Mouse (Mus musculus): ENCODE data around the gene Bicc1. TPM values are rescaled to one million over a fixed set of nuclear protein-coding genes. Genes with fewer than 3 reads are reported as not detected.

The Bicc1 gene
- polyA plus RNA-seq, 1 experiment from 2014 or later: 19.2 TPM

DNA sequence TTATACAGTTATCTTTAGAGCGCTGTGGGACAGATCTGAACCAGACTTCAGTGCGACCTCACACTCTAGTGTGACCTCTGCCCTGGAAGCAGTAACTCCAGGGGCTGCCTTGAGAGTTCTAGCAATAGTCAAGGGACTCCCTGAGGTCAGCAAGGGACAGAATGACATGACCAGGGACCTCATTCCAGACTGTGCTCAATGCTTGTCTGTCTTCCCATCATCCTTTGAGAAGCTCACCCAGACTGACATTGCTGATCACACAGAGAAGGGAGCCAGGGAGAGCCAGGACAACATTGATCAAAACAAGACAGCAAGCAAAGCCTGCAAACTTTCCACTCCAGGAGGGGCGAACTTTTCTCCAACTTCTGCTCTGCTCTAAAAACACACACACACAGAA, 38.7 kb downstream of the Bicc1 start:
- Histone ChIP-seq H3K9me3 (no peaks in the 10 kb centered on the region), H3K4me1 (peaks cover 36% of the 10 kb centered on the region), H3K27me3 (replicated peaks) (no peaks in the 10 kb centered on the region), H3K4me3 (no peak overlapping the region), H3K36me3 (0 out of 2 replicates have a peak, but pooled peaks cover 4% of the 10 kb centered on the region), H3K27ac (replicated peaks) (no peak overlapping the region; the same call in 1 of the 2 replicates), H3K9ac (no peak overlapping the region), H3K4me2 (no peak overlapping the region)
- no peak for ATAC-seq (ENCODE audit: extremely low read depth, insufficient number of reproducible peaks, low FRiP score, low TSS enrichment)
- WGBS: 74% methylated on average over 3 of the region's 3 CpGs

DNA sequence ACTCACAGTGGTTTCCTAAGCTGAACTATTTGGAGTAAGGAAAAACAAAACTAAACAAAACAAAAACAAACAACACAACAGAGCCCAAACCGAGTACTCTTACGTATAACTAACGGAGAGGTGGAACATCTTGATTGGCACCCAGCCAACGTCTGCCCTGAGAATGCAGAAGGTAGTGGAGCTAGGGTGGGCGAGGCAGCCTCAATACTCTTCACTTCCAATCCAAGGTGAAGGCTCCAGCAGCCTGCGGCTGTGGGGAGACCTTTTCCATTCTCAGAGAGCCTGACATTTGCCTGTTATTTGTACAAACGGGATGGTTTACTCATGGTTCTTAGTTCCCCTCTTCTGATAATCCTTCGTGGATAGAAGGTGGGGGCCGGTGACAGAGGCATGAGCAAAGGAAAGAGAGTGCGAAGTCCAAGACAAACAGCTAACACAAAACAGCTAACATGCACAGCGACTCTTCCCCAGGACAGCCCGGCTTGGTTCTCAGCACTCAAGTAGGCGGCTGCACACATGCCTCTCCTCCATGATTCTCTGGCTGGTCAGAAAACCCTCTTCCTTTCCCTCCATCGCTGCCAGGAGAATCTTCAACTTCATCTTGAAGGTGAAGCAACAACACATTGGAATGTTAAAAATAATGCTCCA, 39.3 kb downstream of the Bicc1 start:
- Histone ChIP-seq H3K4me3 (no peak overlapping the region), H3K9me3 (no peaks in the 10 kb centered on the region), H3K27me3 (replicated peaks) (no peaks in the 10 kb centered on the region), H3K4me1 (peaks cover 36% of the 10 kb centered on the region), H3K27ac (replicated peaks) (peak overlapping the region; percentile 67), H3K36me3 (0 out of 2 replicates have a peak, but pooled peaks cover 4% of the 10 kb centered on the region), H3K4me2 (no peak overlapping the region), H3K9ac (no peak overlapping the region)
- ATAC-seq (ENCODE audit: extremely low read depth, insufficient number of reproducible peaks, low FRiP score, low TSS enrichment): no peak
- 62% methylated on average over 14 of the region's 14 CpGs for WGBS

DNA sequence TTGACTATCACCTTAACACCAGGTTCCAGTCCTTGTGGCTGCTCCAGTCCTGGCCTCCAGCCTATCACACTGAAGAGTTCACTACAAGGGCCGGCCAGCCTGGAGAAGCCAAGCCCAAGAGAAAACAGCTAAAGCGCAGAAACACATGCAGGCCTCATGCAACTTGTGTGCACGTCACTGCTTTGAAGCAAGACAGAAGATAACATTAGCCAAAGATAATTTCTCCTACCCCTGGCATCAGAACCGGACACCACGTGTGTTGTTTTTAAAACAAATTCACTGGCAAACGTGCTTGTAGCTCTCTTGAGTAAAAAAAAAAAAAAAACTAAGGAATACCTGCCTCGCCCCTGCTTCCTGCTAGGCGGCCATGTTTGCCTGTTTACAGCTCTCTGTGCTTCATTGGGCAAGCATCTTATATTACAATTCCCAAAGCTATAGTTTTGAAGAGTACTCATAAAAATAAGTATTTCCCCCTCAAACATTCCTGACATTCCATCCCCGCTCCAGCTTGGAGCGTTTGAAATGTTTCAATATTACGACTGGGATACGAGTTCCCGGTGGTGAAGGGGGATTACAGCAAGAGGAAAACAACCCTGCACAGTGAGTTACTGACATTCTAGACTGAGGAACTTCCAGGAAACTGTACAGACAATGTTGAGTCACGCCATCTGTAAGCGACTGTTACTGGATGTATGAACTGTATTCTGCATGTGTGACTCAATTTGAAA, 40.2 kb downstream of the Bicc1 start:
- H3K4me1 ChIP-seq: peaks cover 39% of the 10 kb centered on the region
- H3K9ac ChIP-seq: no peak overlapping the region
- H3K4me3 ChIP-seq: no peak overlapping the region
- peak overlapping the region; percentile 67 for H3K27ac ChIP-seq (replicated peaks)
- H3K27me3 ChIP-seq (replicated peaks): no peaks in the 10 kb centered on the region
- ATAC-seq (ENCODE audit: extremely low read depth, insufficient number of reproducible peaks, low FRiP score, low TSS enrichment): no peak
- H3K9me3 ChIP-seq: no peaks in the 10 kb centered on the region
- WGBS: 36% methylated on average over 15 of the region's 15 CpGs
- peak overlapping the region; percentile 21 for H3K4me2 ChIP-seq
- H3K36me3 ChIP-seq: 0 out of 2 replicates have a peak, but pooled peaks cover 4% of the 10 kb centered on the region

DNA sequence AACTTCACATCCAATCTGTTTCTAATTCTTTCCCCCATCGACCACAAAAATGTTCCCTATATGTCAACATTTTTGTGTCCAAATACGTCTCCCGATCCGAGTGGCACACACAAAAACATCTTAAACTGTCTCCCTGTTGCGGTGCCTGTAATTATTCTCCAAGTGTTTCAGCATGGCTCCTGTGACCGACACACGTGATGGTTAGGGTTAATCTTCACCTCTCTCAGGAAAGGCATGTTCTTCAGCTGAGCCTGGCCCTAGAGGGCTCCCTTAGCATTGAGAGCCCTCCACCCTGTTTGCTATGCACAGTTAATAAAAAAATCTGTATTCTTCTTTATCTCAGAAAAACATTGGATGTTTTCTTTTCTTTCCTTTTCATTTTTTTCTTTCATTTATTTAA, 41.7 kb downstream of the Bicc1 start:
- Histone ChIP-seq H3K4me1 (peaks cover 31% of the 10 kb centered on the region), H3K4me3 (no peak overlapping the region), H3K9ac (no peak overlapping the region), H3K27ac (replicated peaks) (no peak overlapping the region), H3K36me3 (0 out of 2 replicates have a peak, but pooled peaks cover 4% of the 10 kb centered on the region), H3K27me3 (replicated peaks) (no peaks in the 10 kb centered on the region), H3K4me2 (no peak overlapping the region), H3K9me3 (no peaks in the 10 kb centered on the region)
- WGBS: 87% methylated on average over 7 of the region's 7 CpGs
- ATAC-seq (ENCODE audit: extremely low read depth, insufficient number of reproducible peaks, low FRiP score, low TSS enrichment): no peak

DNA sequence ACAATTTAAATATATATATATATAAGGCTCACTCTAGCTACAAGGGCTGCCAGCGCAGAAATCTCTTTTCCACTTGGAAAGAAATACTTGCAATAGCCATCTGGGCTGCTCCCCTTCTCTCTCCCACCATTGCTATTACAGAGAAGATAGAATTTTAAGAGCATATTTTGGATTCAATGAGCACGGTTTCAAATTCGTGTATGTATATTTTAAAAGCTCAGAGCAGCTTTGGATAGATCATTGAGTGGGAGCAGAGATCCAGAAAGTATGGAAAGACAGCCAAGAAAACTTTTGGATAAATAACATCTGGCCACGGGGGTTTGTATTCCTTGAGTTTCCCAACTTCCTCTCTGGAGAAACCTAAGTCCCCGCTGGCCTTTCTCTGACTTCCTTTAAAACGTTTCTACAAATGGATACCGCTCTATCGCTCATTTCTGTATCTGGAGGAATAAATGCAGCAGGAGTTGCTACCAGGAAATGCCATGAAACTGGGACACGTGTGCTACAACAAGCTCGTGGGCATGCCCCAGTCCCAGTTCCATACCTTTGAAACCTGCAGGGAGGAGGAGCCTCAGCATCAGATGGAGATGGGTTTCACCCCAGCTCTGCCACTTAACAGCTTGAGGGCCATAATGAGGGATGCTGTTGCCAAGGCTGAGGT, 45.1 kb downstream of the Bicc1 start:
- H3K36me3 ChIP-seq: peaks cover 7% of the 10 kb centered on the region; the same call in 1 of the 2 replicates
- no peaks in the 10 kb centered on the region; the same call in 1 of the 2 replicates for H3K9me3 ChIP-seq
- 65% methylated on average over 10 of the region's 10 CpGs for WGBS
- H3K27ac ChIP-seq (replicated peaks): peak overlapping the region; percentile 36; the same call in 1 of the 2 replicates
- no peak overlapping the region for H3K9ac ChIP-seq
- no peak overlapping the region for H3K4me3 ChIP-seq
- H3K4me1 ChIP-seq: peaks cover 15% of the 10 kb centered on the region
- ATAC-seq (ENCODE audit: extremely low read depth, insufficient number of reproducible peaks, low FRiP score, low TSS enrichment): no peak
- no peaks in the 10 kb centered on the region for H3K27me3 ChIP-seq (replicated peaks)
- no peak overlapping the region for H3K4me2 ChIP-seq

DNA sequence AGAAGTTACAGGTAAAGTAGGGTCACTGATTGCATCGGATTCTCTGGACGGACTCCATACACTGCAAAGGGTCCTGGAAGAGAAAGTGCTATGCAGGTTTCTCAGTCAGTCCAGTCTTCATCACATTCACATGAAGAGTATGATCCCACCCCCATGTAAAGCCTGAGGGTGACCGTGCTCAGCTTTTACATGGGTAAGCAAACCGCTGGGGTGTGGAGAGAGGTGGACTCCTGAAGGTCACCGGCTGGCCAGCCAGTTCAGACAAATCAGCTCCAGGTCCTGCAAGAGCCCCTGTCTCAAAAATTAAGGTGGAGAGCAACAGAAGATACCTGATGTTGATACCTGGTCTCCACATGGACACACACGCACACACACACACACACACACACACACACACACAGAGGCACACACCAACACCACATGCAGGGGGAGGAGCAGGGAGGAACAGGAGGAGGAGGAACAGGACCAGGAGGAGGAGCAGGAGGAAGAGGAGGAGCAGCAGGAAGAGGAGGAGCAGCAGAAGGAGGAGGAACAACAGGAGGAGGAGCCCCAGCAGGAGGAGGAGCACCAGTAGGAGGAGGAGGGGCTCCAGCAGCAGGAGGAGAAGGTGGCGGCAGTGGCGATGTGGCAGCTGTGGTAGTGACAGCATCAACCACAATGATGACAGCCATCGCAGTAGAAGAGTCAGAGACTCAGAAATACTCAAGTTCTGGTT, 52.9 kb downstream of the Bicc1 start:
- Histone ChIP-seq H3K36me3 (peaks cover 4% of the 10 kb centered on the region), H3K4me2 (no peak overlapping the region), H3K27me3 (replicated peaks) (no peaks in the 10 kb centered on the region), H3K27ac (replicated peaks) (no peak overlapping the region), H3K9me3 (no peaks in the 10 kb centered on the region; the same call in 1 of the 2 replicates), H3K9ac (no peak overlapping the region), H3K4me1 (no peaks in the 10 kb centered on the region), H3K4me3 (no peak overlapping the region)
- 79% methylated on average over 9 of the region's 9 CpGs for WGBS
- no peak for ATAC-seq (ENCODE audit: extremely low read depth, insufficient number of reproducible peaks, low FRiP score, low TSS enrichment)

DNA sequence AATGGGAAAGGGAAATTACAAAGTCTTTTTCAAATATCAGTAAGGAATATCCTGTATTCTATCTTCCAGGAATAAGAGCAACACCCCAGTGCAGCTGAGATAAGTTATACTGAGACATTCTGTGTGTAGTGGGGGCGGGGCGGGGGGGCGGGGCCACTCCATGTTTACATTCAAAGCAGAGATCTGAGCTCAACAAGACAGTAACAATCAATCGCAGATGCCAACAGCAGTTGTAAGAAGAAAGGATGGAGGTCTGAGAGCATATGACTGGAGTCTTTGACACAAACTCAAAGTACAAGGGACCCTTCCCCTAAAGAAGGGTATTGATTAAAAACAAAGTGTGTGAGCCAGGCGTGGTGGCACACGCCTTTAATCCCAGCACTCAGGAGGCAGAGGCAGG, 54.7 kb downstream of the Bicc1 start:
- H3K9me3 ChIP-seq: no peaks in the 10 kb centered on the region
- H3K4me1 ChIP-seq: no peaks in the 10 kb centered on the region
- H3K27ac ChIP-seq (replicated peaks): no peak overlapping the region
- ATAC-seq (ENCODE audit: extremely low read depth, insufficient number of reproducible peaks, low FRiP score, low TSS enrichment): no peak
- H3K27me3 ChIP-seq (replicated peaks): no peaks in the 10 kb centered on the region
- no peak overlapping the region for H3K9ac ChIP-seq
- H3K4me3 ChIP-seq: no peak overlapping the region
- H3K4me2 ChIP-seq: no peak overlapping the region
- no peaks in the 10 kb centered on the region; the same call in 1 of the 2 replicates for H3K36me3 ChIP-seq
- 58% methylated on average over 6 of the region's 6 CpGs for WGBS

DNA sequence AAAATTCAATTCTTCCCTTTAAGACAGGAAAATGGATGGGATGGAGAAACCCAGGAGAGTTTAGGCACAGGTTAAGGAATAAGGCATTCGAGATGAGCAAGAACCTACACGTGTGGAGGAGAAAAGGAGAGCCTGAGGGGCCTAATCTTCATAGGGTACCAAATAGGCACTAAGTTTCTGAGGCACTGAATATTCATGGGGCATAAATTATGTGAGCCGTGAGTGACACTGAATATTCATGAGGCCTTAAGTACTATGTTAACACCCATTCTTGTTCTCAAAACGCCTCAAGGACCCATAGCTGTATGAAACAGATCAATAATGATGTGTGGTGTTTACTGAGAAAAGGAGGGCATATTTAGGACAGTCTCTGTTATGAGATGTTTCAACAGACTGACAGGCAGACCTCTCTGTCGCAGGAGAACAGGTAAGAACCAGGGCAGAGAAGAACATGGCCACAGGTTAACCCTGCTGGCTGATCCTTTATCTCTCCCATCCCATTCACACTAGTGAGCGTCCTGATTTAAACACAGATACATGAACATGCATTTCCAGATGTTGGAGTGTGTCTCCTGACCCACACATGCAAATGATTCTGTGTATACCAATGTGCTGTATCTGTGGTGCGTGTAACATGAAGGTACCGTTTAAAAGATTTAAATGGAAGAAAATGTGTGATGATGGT, 58.5 kb downstream of the Bicc1 start:
- no peaks in the 10 kb centered on the region for H3K27me3 ChIP-seq (replicated peaks)
- H3K4me3 ChIP-seq: no peak overlapping the region
- WGBS: 80% methylated on average over 8 of the region's 8 CpGs
- H3K27ac ChIP-seq (replicated peaks): no peak overlapping the region
- ATAC-seq (ENCODE audit: extremely low read depth, insufficient number of reproducible peaks, low FRiP score, low TSS enrichment): no peak
- peaks cover 6% of the 10 kb centered on the region; the same call in 1 of the 2 replicates for H3K36me3 ChIP-seq
- H3K4me2 ChIP-seq: no peak overlapping the region
- no peaks in the 10 kb centered on the region for H3K9me3 ChIP-seq
- no peaks in the 10 kb centered on the region for H3K4me1 ChIP-seq
- H3K9ac ChIP-seq: no peak overlapping the region

DNA sequence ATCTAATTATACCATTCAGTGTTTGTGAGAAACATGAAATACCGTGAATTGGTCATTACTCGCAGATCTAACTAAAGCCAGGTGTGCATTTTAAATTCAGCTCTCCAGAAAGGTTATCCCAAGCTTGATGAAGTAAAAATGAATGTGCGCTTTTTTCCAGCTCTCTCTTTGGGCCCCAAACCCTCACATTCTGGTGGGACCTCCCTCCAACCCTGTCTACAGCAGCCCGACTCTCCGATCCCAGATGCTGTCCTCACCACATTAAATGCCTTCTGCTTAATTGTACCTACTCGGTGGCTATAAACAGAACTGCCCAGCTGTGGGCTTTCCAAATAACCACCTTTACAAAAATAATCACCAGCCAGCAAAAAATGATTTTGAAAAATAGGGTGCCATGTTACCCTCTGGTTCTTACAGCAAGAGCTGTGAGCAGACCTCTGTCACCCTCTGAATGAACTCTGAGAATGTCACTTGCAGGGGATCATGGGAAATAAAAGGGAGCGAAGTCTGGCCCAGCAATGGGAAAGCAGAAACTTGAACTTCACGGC, 64.7 kb downstream of the Bicc1 start:
- Histone ChIP-seq H3K4me3 (no peak overlapping the region), H3K9ac (no peak overlapping the region), H3K27ac (replicated peaks) (no peak overlapping the region), H3K4me1 (no peaks in the 10 kb centered on the region), H3K36me3 (peaks cover 6% of the 10 kb centered on the region; the same call in 1 of the 2 replicates), H3K27me3 (replicated peaks) (no peaks in the 10 kb centered on the region), H3K9me3 (no peaks in the 10 kb centered on the region), H3K4me2 (no peak overlapping the region)
- WGBS: 81% methylated on average over 8 of the region's 8 CpGs
- no peak for ATAC-seq (ENCODE audit: extremely low read depth, insufficient number of reproducible peaks, low FRiP score, low TSS enrichment)

DNA sequence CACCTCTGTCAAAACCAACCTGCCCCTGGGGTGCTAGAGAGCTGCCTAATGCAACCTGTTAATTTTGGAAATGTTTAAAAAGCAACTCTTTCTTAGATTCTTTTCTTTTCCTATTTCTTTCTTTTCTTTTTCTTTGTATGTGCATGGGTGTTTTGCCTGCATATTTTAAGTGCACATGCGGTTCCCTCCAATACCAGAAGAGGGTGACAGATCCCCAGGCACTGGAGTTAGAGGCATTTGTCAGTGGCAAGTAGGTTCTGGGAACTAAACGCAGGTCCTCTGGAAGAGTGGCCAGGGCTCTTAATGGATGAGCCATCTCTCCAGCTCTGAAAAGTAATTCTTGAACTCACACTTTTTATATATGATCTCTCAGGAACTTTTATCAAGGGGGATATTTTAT, 66.2 kb downstream of the Bicc1 start:
- no peak overlapping the region for H3K9ac ChIP-seq
- H3K27ac ChIP-seq (replicated peaks): no peak overlapping the region
- 84% methylated on average over 2 of the region's 2 CpGs for WGBS
- no peaks in the 10 kb centered on the region for H3K27me3 ChIP-seq (replicated peaks)
- H3K36me3 ChIP-seq: no peaks in the 10 kb centered on the region
- H3K4me1 ChIP-seq: no peaks in the 10 kb centered on the region
- no peak for ATAC-seq (ENCODE audit: extremely low read depth, insufficient number of reproducible peaks, low FRiP score, low TSS enrichment)
- H3K9me3 ChIP-seq: no peaks in the 10 kb centered on the region
- no peak overlapping the region for H3K4me2 ChIP-seq
- no peak overlapping the region for H3K4me3 ChIP-seq

Data from heart, embryonic 13.5 days (tissue).